Mouse (Mus musculus): ENCODE results near the gene Asgr1. TPM values are rescaled to one million over a fixed set of nuclear protein-coding genes. Genes with fewer than 3 reads are reported as not detected.
"Not testable (repeated sequence)": the region's sequence is repeated elsewhere in the genome, so short reads cannot be mapped to it uniquely, and the experiment has no call there.

The Asgr1 gene
- polyA plus RNA-seq (2016; fragmentation: Nextera tagmentation; extraction: Ambion mirVana): 0.58 and 0.73 TPM in 2 replicates

DNA sequence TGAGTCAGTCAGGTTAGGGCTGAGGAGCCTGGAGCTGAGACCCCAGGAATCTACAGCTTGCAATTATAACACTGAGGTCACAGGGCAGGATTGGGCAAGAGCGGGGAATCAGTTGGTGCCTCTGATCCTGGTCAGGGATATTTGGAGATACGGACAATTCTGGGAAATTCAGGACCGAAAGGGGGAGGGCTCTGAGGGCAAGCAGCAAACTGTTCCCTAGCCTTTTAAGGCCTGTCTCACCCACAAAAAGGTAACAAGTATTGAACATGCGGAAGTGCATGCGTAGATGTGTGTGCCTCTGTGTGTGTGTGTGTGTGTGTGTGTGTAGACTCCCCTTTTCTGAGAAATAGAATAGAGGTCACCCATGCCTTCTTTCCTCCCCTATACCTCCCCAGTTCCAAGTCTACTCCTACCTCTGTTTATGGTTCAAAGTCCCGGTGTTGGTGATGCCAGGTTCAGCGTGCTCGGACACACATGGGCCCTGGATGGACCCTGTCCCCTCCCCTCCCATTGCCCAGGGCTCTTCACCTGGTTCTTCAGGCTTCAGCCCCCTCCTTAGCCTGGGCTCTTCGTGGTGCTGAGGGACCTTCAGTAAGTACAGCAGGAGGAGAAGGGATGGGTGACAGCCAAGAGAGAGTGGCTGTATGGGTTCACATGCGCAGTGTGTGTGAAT lies at the start of gene Asgr1:
TSS of gene Asgr1 (plus strand) at position 188 of the 673 bp plus-strand sequence.
- H3K27me3 ChIP-seq (ENCODE audit: low read depth, poor library complexity, severe bottlenecking): 0 out of 2 replicates have a peak, but pooled peaks cover 4% of the 10 kb centered on the region
- peaks cover 17% of the 10 kb centered on the region for H3K4me1 ChIP-seq
- no peak for DNase-seq (ENCODE audit: low spot score)
- no peaks in the 10 kb centered on the region for H3K36me3 ChIP-seq
- no peak within 1 kb of the TSS for H3K4me3 ChIP-seq
- 85% methylated on average over 10 of the region's 10 CpGs for WGBS
- H3K27ac ChIP-seq (replicated peaks): no peak within 1 kb of the TSS
- no peaks in the 10 kb centered on the region for H3K9me3 ChIP-seq (replicated peaks)

- H3K9me3 ChIP-seq (replicated peaks): no peaks in the 10 kb centered on the region
- 61% methylated on average over 5 of the region's 5 CpGs for WGBS
- no peaks in the 10 kb centered on the region for H3K27me3 ChIP-seq (ENCODE audit: low read depth, poor library complexity, severe bottlenecking)
- H3K27ac ChIP-seq (replicated peaks): no peak overlapping the region
- peak overlapping the region; percentile 0; the same call in 1 of the 2 replicates for H3K4me3 ChIP-seq
- no peak for DNase-seq (ENCODE audit: low spot score)
- H3K4me1 ChIP-seq: peaks cover 38% of the 10 kb centered on the region
- peaks cover 74% of the 10 kb centered on the region for H3K36me3 ChIP-seq
These were observed 48.4 kb upstream of the Asgr1 start for GRCm38 (mm10) chr11:70005521-70005920.

- no peaks in the 10 kb centered on the region for H3K9me3 ChIP-seq (replicated peaks)
- no peak overlapping the region for H3K4me3 ChIP-seq
- no peaks in the 10 kb centered on the region for H3K27me3 ChIP-seq (ENCODE audit: low read depth, poor library complexity, severe bottlenecking)
- DNase-seq (ENCODE audit: low spot score): no peak
- 95% methylated on average over 6 of the region's 6 CpGs for WGBS
- H3K27ac ChIP-seq (replicated peaks): no peak overlapping the region
- H3K36me3 ChIP-seq: peaks cover 92% of the 10 kb centered on the region
- peaks cover 22% of the 10 kb centered on the region for H3K4me1 ChIP-seq
These were observed 43.9 kb upstream of the Asgr1 start for GRCm38 (mm10) chr11:70010033-70010432.

GRCm38 (mm10) chr11:70010548-70010947 lies 43.3 kb upstream of the Asgr1 start:
- no peak overlapping the region for H3K27ac ChIP-seq (replicated peaks)
- H3K4me3 ChIP-seq: no peak overlapping the region
- DNase-seq (ENCODE audit: low spot score): no peak
- H3K36me3 ChIP-seq: peaks cover 87% of the 10 kb centered on the region
- no peaks in the 10 kb centered on the region for H3K9me3 ChIP-seq (replicated peaks)
- H3K4me1 ChIP-seq: peaks cover 25% of the 10 kb centered on the region
- WGBS: 91% methylated on average over 12 of the region's 12 CpGs
- H3K27me3 ChIP-seq (ENCODE audit: low read depth, poor library complexity, severe bottlenecking): no peaks in the 10 kb centered on the region

DNA sequence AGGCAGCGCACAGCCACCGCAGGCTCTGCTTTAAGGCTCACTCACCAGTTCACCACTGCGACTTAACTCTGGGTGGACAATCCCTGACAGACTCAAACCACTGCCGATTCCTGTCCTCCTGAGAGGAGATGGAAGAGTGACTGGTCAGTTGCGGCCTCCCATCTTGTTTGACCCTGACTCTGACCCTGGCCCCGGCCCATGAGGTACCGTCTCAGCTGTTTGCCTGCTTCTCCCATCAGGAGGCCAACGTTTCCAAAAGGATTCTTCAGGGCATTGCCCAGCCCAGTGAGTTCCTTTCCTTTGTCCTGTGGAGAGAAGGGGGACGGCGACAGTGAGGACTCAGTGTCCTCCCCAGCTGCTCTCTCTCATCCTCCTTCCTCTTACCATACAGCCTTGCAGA lies 42.9 kb upstream of the Asgr1 start:
- no peak overlapping the region for H3K4me3 ChIP-seq
- WGBS: 73% methylated on average over 10 of the region's 10 CpGs
- no peaks in the 10 kb centered on the region for H3K9me3 ChIP-seq (replicated peaks)
- H3K4me1 ChIP-seq: peaks cover 27% of the 10 kb centered on the region
- no peaks in the 10 kb centered on the region for H3K27me3 ChIP-seq (ENCODE audit: low read depth, poor library complexity, severe bottlenecking)
- no peak overlapping the region for H3K27ac ChIP-seq (replicated peaks)
- DNase-seq (ENCODE audit: low spot score): no peak
- H3K36me3 ChIP-seq: peaks cover 83% of the 10 kb centered on the region

GRCm38 (mm10) chr11:70012931-70013330 lies 41.0 kb upstream of the Asgr1 start:
- Histone ChIP-seq H3K27ac (replicated peaks) (no peak overlapping the region), H3K4me3 (no peak overlapping the region), H3K9me3 (replicated peaks) (no peaks in the 10 kb centered on the region), H3K27me3 (ENCODE audit: low read depth, poor library complexity, severe bottlenecking) (no peaks in the 10 kb centered on the region), H3K36me3 (peaks cover 63% of the 10 kb centered on the region), H3K4me1 (peaks cover 44% of the 10 kb centered on the region)
- 92% methylated on average over 9 of the region's 9 CpGs for WGBS
- DNase-seq (ENCODE audit: low spot score): no peak

DNA sequence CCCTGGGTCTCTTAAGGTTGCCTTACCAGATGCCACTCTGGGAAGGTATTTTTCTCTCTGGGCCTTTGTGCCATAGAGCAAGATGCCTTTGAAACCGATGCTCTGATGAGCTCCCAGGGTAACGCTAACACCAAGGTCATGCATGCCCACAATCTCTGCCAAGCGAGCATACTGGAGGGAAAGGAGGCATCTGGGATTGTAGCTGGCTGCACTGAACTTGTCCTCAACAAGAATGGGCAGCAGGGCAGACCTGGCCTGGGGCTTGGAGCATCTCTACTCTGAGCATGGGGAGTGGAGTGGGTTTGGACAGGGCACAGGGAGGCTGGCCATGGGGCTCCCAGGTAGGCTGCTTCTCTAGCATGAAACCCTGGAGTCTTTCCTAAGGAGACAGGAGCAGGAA lies 40.5 kb upstream of the Asgr1 start:
- Histone ChIP-seq H3K4me3 (peak overlapping the region; percentile 60; the same call in 1 of the 2 replicates), H3K36me3 (peaks cover 58% of the 10 kb centered on the region), H3K4me1 (peaks cover 49% of the 10 kb centered on the region), H3K9me3 (replicated peaks) (no peaks in the 10 kb centered on the region), H3K27me3 (ENCODE audit: low read depth, poor library complexity, severe bottlenecking) (no peaks in the 10 kb centered on the region), H3K27ac (replicated peaks) (no peak overlapping the region)
- no peak for DNase-seq (ENCODE audit: low spot score)
- WGBS: 87% methylated on average over 3 of the region's 3 CpGs

GRCm38 (mm10) chr11:70014051-70014450 lies 39.8 kb upstream of the Asgr1 start:
- DNase-seq (ENCODE audit: low spot score): no peak
- Histone ChIP-seq H3K27me3 (ENCODE audit: low read depth, poor library complexity, severe bottlenecking) (no peaks in the 10 kb centered on the region), H3K4me3 (peak overlapping the region; percentile 60), H3K4me1 (peaks cover 56% of the 10 kb centered on the region), H3K9me3 (replicated peaks) (no peaks in the 10 kb centered on the region), H3K36me3 (peaks cover 52% of the 10 kb centered on the region), H3K27ac (replicated peaks) (no peak overlapping the region)
- 65% methylated on average over 5 of the region's 5 CpGs for WGBS

DNA sequence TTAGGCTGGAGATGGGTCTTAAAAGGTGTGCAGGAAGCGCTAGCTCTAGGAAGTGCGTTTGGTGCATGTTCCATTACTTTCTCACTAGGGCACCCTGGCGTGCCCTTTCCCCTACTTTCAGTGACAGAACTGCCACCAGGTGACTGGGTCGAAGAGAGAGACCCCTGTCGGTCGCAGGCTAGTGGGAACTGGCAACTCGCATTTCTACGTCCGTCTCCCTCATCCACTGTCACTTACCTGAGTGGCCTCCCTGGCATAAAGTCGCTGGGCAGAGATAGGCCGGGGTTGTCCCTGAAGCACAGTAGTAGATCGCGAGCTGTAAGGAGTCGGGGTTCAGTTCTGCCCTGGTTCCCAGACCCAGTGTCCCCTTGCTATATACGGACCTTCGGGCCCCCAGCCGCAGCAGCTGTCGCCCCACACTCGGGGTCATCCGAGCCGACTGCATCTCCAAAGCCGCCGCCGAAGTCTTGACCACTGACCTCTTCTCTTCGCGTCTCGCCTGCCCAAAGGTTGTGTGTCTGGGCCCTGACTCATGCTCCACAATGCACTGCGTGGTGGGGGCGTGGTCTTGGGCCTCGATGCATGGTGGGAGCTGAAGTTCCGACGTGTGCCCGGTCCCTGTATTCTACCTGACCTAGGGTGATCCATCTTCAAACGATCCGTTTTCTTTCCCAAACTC lies 38.9 kb upstream of the Asgr1 start, which contains the start of gene Acadvl:
TSS of gene Acadvl (minus strand) at position 532 of the 679 bp plus-strand sequence.
- H3K9me3 ChIP-seq (replicated peaks): no peaks in the 10 kb centered on the region
- under 1% methylated on average over 35 of the region's 35 CpGs for WGBS
- H3K4me3 ChIP-seq: peak within 1 kb of the TSS; percentile 60
- peak within 1 kb of the TSS; percentile 83 for H3K27ac ChIP-seq (replicated peaks)
- peak; percentile 86 for DNase-seq (ENCODE audit: low spot score)
- H3K27me3 ChIP-seq (ENCODE audit: low read depth, poor library complexity, severe bottlenecking): no peaks in the 10 kb centered on the region
- H3K4me1 ChIP-seq: peaks cover 65% of the 10 kb centered on the region
- H3K36me3 ChIP-seq: peaks cover 42% of the 10 kb centered on the region

DNA sequence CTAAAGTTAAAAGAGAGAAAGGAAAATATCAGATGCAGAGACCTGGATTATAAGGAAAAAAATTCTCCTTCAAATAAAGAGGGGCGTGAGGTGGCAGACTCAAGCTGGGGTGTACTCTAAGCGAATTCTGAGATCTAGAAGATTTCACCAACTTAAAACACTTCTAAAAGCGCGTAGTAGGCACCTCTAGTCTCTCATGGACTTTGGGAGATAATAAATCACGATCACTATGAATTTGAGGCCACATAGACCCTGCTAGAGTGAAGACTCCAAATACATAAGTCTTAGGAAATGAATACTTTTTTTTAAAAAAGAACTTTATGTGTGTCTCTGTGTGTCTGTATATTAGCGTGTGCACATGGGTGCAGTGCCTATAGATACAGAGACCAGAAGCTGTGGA lies 38.2 kb upstream of the Asgr1 start:
- DNase-seq (ENCODE audit: low spot score): no peak
- Histone ChIP-seq H3K4me1 (peaks cover 72% of the 10 kb centered on the region), H3K9me3 (replicated peaks) (no peaks in the 10 kb centered on the region), H3K27me3 (ENCODE audit: low read depth, poor library complexity, severe bottlenecking) (no peaks in the 10 kb centered on the region), H3K4me3 (peak overlapping the region; percentile 60), H3K27ac (replicated peaks) (peak overlapping the region; percentile 83; the same call in 1 of the 2 replicates), H3K36me3 (peaks cover 36% of the 10 kb centered on the region)
- WGBS: 64% methylated on average over 6 of the region's 6 CpGs

DNA sequence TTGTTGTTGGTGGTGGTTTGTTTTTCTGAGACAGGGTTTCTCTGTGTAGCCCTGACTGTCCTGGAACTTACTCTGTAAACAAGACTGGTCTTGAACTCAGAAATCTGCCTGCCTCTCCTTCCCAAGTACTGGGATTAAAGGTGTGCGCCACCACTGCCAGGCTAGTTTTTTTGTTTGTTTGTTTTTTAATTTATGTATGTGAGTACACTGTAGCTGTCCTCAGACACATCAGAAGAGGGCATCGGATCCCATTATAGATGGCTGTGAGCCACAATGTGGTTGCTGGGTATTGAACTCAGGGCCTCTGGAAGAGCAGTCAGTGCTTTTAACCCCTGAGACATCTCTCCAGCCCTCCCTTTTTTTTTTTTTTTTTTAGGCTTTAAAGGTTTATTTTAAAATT lies 37.7 kb upstream of the Asgr1 start:
- DNase-seq (ENCODE audit: low spot score); H3K27ac ChIP-seq (replicated peaks); H3K4me3 ChIP-seq; H3K27me3 ChIP-seq (ENCODE audit: low read depth, poor library complexity, severe bottlenecking); H3K9me3 ChIP-seq (replicated peaks): not testable (repeated sequence)
- peaks cover 75% of the 10 kb centered on the region for H3K4me1 ChIP-seq
- H3K36me3 ChIP-seq: peaks cover 31% of the 10 kb centered on the region
- WGBS: 82% methylated on average over 2 of the region's 2 CpGs

GRCm38 (mm10) chr11:70016669-70017068 lies 37.2 kb upstream of the Asgr1 start, which contains the start of gene Dlg4:
Dlg4 (plus strand) TSS chr11:70016942.
- DNase-seq (ENCODE audit: low spot score): no peak
- Histone ChIP-seq H3K4me1 (peaks cover 77% of the 10 kb centered on the region), H3K9me3 (replicated peaks) (no peaks in the 10 kb centered on the region), H3K4me3 (peak within 1 kb of the TSS; percentile 77), H3K27me3 (ENCODE audit: low read depth, poor library complexity, severe bottlenecking) (no peaks in the 10 kb centered on the region), H3K27ac (replicated peaks) (peak within 1 kb of the TSS; percentile 96), H3K36me3 (peaks cover 26% of the 10 kb centered on the region)
- 65% methylated on average over 3 of the region's 3 CpGs for WGBS

GRCm38 (mm10) chr11:70017199-70017767 lies 36.6 kb upstream of the Asgr1 start:
- H3K9me3 ChIP-seq (replicated peaks): no peaks in the 10 kb centered on the region
- DNase-seq (ENCODE audit: low spot score): no peak
- H3K4me3 ChIP-seq: peak overlapping the region; percentile 77
- H3K27me3 ChIP-seq (ENCODE audit: low read depth, poor library complexity, severe bottlenecking): no peaks in the 10 kb centered on the region
- 34% methylated on average over 7 of the region's 7 CpGs for WGBS
- peak overlapping the region; percentile 96 for H3K27ac ChIP-seq (replicated peaks)
- peaks cover 82% of the 10 kb centered on the region for H3K4me1 ChIP-seq
- peaks cover 20% of the 10 kb centered on the region for H3K36me3 ChIP-seq

Data from midbrain, embryonic 10.5 days (tissue).